Mouse (Mus musculus) heart, postnatal 4 days (tissue): ENCODE data around the gene Mcat. TPM values are rescaled to one million over a fixed set of nuclear protein-coding genes. Genes with fewer than 3 reads are reported as not detected.

ENCODE experiments used
- DNase-seq: peaks from one replicate; pipeline ENCODE4 v3.0.0; 2021
- total RNA-seq, 2 experiments: library from RNA; stranded (reverse); gene quantifications; 2 replicates each; pipeline ENCODE4 v1.2.3; 2021

Mcat gene
- total RNA-seq, 2 experiments from 2014 or later: 33.0 to 34.4 TPM

GRCm38 (mm10) chr15:83535890-83536231 is 27.7 kb downstream of the Mcat start:
- DNase-seq: no peak

GRCm38 (mm10) chr15:83534960-83535889 is 28.4 kb downstream of the Mcat start:
- peak; percentile 48 for DNase-seq

GRCm38 (mm10) chr15:83532606-83533005 is 31.0 kb downstream of the Mcat start:
- no peak for DNase-seq

- no peak for DNase-seq
Observed at GRCm38 (mm10) chr15:83531961-83532469, 31.6 kb downstream of the Mcat start.

GRCm38 (mm10) chr15:83530688-83531087 is 32.9 kb downstream of the Mcat start:
- no peak for DNase-seq

- DNase-seq: peak; percentile 58
Observed at GRCm38 (mm10) chr15:83530233-83530632, 33.4 kb downstream of the Mcat start.

GRCm38 (mm10) chr15:83529765-83530164 is 33.8 kb downstream of the Mcat start:
- peak; percentile 57 for DNase-seq

GRCm38 (mm10) chr15:83528892-83529291 is 34.7 kb downstream of the Mcat start:
- DNase-seq: no peak

GRCm38 (mm10) chr15:83527747-83528146 is 35.8 kb downstream of the Mcat start:
- DNase-seq: no peak

GRCm38 (mm10) chr15:83527092-83527437 is 36.5 kb downstream of the Mcat start:
- DNase-seq: peak; percentile 31

- peak; percentile 80 for DNase-seq
Observed at GRCm38 (mm10) chr15:83526424-83527091, 37.0 kb downstream of the Mcat start, which contains the start of gene Bik. TSS of gene Bik (plus strand) at chr15:83526862.

- DNase-seq: no peak
Observed at GRCm38 (mm10) chr15:83524333-83524729, 39.3 kb downstream of the Mcat start.

GRCm38 (mm10) chr15:83523638-83524332 is 39.8 kb downstream of the Mcat start:
- DNase-seq: peak; percentile 68

GRCm38 (mm10) chr15:83523196-83523595 is 40.4 kb downstream of the Mcat start:
- DNase-seq: peak; percentile 59

GRCm38 (mm10) chr15:83520861-83521382 is 42.7 kb downstream of the Mcat start:
- no peak for DNase-seq

- peak; percentile 77 for DNase-seq
Observed at GRCm38 (mm10) chr15:83518215-83519048, 45.2 kb downstream of the Mcat start.

- DNase-seq: no peak
Observed at GRCm38 (mm10) chr15:83515018-83515417, 48.6 kb downstream of the Mcat start.

GRCm38 (mm10) chr15:83512489-83513281 is 50.9 kb downstream of the Mcat start:
- DNase-seq: no peak

- DNase-seq: peak; percentile 97
Observed at GRCm38 (mm10) chr15:83510805-83511405, 52.7 kb downstream of the Mcat start, which contains the start of gene Ttll1. TSS of gene Ttll1 (minus strand) at chr15:83510893.
